Mouse (Mus musculus) testis, adult 2 months (tissue): ENCODE measurements around the gene Chtf18. TPM values are rescaled to one million over a fixed set of nuclear protein-coding genes. Genes with fewer than 3 reads are reported as not detected.
A peak's percentile ranks its signal among the peaks of the same experiment; 100 is the strongest.
"Not testable (repeated sequence)": the region's sequence is repeated elsewhere in the genome, so short reads cannot be mapped to it uniquely, and the experiment has no call there.

Experiments used
- H3K27ac ChIP-seq: fragments of 200-500 bp; 2 replicates; pipeline ENCODE4 v1.5.1; 2012; ENCODE audit warnings: low read depth, low read length; ENCODE audit not compliant: control insufficient read depth, insufficient read depth
- H3K27me3 ChIP-seq: fragments of 200-500 bp; 2 replicates; pipeline ENCODE4 v1.6.1; 2012; ENCODE audit warnings: mild to moderate bottlenecking, low read length, moderate library complexity; ENCODE audit not compliant: control insufficient read depth, insufficient read depth
- H3K36me3 ChIP-seq: fragments of 200-500 bp; 2 replicates; pipeline ENCODE4 v1.6.1; 2012; ENCODE audit warnings: mild to moderate bottlenecking, low read length; ENCODE audit not compliant: control insufficient read depth, insufficient read depth
- H3K4me1 ChIP-seq: fragments of 200-500 bp; 2 replicates; pipeline ENCODE4 v1.6.1; 2012; ENCODE audit warnings: low read length; ENCODE audit not compliant: control insufficient read depth, insufficient read depth
- H3K4me3 ChIP-seq: fragments of 200-500 bp; 2 replicates; pipeline ENCODE4 v1.5.1; 2012; ENCODE audit warnings: low read depth, mild to moderate bottlenecking, low read length, moderate library complexity, mixed read lengths; ENCODE audit not compliant: control insufficient read depth
- CTCF ChIP-seq: fragments of 200-500 bp; IDR thresholded peaks from 2 replicates; pipeline ENCODE4 v1.5.1; 2012; ENCODE audit warnings: low read depth, mild to moderate bottlenecking, inconsistent platforms, low read length, moderate library complexity; ENCODE audit not compliant: control insufficient read depth, insufficient read depth, insufficient replicate concordance
- POLR2A ChIP-seq: fragments of 200-500 bp; IDR thresholded peaks from 2 replicates; pipeline ENCODE4 v1.6.1; 2012; ENCODE audit warnings: low read depth, mild to moderate bottlenecking, inconsistent platforms, low read length, moderate library complexity; ENCODE audit not compliant: control insufficient read depth
- polyA plus RNA-seq: library from polyadenylated mRNA; depleted of rRNA; stranded (reverse); fragments of >200 nt; gene quantifications from 2 replicates; pipeline ENCODE4 v1.2.3, GENCODE M21; 2012

The Chtf18 gene
- polyA plus RNA-seq, 1 experiment, result 18.9 TPM

DNA sequence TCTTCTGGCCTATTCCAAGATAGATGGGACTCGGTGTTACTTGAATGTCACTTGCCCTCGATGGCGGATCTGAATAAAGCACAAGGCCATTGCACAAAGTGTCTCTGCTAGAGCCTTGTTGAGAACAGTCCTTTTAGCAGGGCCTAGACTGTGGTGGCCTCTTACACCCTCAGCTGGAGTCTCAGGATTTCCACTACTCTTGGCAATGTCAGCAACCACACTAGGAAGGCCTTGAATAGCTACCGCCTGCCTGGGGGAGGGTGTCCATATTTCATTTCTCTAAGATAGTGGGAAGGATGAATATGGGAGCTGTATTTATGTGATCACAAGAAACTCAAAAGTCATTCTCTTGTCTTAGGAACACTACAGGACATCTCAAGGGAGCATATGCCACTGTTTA lies 21.0 kb upstream of the Chtf18 start:
- H3K27ac ChIP-seq, result no peak overlapping the region
- H3K4me3 ChIP-seq, result no peak overlapping the region
- no peaks in the 10 kb centered on the region for H3K36me3 ChIP-seq
- peaks cover 5% of the 10 kb centered on the region for H3K4me1 ChIP-seq
- H3K27me3 ChIP-seq, result no peaks in the 10 kb centered on the region
- TF ChIP-seq CTCF, result no peak
- no peak for TF ChIP-seq POLR2A

- H3K27ac ChIP-seq, result no peak overlapping the region
- H3K27me3 ChIP-seq, result no peaks in the 10 kb centered on the region
- no peak overlapping the region for H3K4me3 ChIP-seq
- TF ChIP-seq POLR2A (no peak), CTCF (no peak)
- peaks cover 5% of the 10 kb centered on the region for H3K4me1 ChIP-seq
- no peaks in the 10 kb centered on the region for H3K36me3 ChIP-seq
Observed at GRCm38 (mm10) chr17:25744311-25744710, 17.1 kb upstream of the Chtf18 start.

DNA sequence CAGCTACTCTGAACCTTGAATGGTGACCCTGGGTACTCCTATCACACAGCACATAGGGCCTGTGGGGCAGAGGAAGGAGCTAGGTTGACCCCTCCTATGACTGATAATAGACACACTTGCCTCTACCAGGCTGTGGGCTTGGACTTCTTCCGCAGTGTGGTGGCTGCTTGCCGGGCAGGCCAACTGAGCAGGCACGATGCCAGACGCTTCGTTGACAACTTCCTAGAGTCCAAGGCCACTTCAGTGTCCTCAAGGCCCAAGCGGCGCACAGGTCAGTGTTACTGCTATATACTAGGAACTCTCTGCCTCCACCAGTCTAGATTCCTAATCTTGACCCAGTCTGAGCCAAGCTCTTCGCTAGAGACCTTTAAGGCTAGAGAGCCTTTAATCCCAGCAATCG lies 16.6 kb upstream of the Chtf18 start:
- TF ChIP-seq CTCF, result no peak
- no peak for TF ChIP-seq POLR2A
- peaks cover 5% of the 10 kb centered on the region for H3K4me1 ChIP-seq
- no peaks in the 10 kb centered on the region for H3K27me3 ChIP-seq
- no peaks in the 10 kb centered on the region for H3K36me3 ChIP-seq
- no peak overlapping the region for H3K4me3 ChIP-seq
- H3K27ac ChIP-seq, result no peak overlapping the region

DNA sequence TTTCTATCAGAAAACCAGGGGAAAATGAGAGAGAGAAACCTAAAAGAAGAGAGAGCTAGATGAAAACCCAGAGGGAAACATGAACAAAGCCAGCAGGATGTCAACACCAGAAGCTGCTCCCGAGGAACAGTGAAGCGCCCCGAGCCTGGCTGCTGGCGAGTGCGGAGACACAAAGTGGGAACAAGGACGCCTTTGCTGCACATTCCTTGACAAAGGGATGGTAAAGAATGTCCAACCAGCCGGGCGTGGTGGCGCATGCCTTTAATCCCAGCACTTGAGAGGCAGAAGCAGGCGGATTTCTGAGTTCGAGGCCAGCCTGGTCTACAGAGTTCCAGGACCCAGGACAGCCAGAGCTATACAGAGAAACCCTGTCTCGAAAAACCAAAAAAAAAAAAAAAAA lies 14.3 kb upstream of the Chtf18 start:
- not testable (repeated sequence) for H3K27me3 ChIP-seq, H3K4me3 ChIP-seq, H3K27ac ChIP-seq, H3K36me3 ChIP-seq, H3K4me1 ChIP-seq

DNA sequence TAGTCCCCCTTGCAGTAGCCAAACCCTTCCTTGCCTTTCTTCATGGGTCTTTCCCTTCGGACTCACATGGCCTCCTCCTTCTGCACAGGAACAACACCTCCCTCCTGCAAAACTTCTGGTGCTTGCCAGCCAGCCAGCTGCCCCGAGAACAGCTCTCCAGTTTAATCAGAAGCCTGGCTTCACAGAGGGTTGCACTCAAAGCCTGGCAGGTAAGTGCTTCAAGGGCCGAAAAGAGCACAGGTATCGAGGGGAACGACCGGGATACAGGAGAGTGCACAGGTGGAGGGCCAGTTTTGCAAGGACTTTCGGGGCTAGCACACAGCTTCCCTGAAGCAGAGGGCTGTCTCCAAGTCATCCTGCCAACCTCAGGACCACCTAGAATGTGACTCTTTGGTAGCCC lies 11.6 kb upstream of the Chtf18 start:
- Histone ChIP-seq H3K4me3 (no peak overlapping the region), H3K36me3 (no peaks in the 10 kb centered on the region), H3K27me3 (no peaks in the 10 kb centered on the region), H3K4me1 (no peaks in the 10 kb centered on the region), H3K27ac (no peak overlapping the region)
- TF ChIP-seq POLR2A (no peak), CTCF (no peak)

GRCm38 (mm10) chr17:25735745-25736144 lies 8.5 kb upstream of the Chtf18 start, which contains the start of gene Mslnl:
Gene Mslnl, plus strand, starts transcription at chr17:25736042.
- H3K27me3 ChIP-seq, result no peaks in the 10 kb centered on the region
- no peaks in the 10 kb centered on the region for H3K4me1 ChIP-seq
- TF ChIP-seq POLR2A (no peak), CTCF (no peak)
- H3K36me3 ChIP-seq, result no peaks in the 10 kb centered on the region
- no peak within 1 kb of the TSS for H3K4me3 ChIP-seq
- no peak within 1 kb of the TSS for H3K27ac ChIP-seq

DNA sequence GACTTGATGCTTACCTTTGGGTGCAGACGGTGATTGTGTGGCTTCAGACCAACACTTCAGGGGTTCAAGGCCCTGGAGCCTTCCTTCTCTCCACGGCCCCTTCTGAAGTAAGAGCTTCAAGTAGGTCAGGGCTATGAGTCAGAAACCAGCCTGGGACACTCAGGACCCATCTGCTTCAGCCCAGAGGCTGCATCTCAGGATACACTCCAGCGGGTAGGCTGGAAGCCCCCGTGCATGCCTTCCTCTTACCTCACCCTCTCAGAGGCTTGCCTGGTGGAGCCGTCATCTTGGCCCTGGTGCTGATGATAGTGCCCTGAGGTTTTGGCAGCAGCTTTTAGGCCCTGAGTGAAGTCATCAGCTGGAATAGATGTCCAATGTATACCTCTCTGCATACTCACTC lies 8.0 kb upstream of the Chtf18 start:
- H3K27me3 ChIP-seq, result no peaks in the 10 kb centered on the region
- no peak overlapping the region for H3K27ac ChIP-seq
- H3K4me3 ChIP-seq, result no peak overlapping the region
- H3K36me3 ChIP-seq, result no peaks in the 10 kb centered on the region
- no peak for TF ChIP-seq CTCF
- no peak for TF ChIP-seq POLR2A
- H3K4me1 ChIP-seq, result no peaks in the 10 kb centered on the region

GRCm38 (mm10) chr17:25732082-25732481 lies 4.9 kb upstream of the Chtf18 start:
- Histone ChIP-seq H3K36me3 (no peaks in the 10 kb centered on the region), H3K27ac (no peak overlapping the region), H3K4me1 (peaks cover 11% of the 10 kb centered on the region), H3K27me3 (no peaks in the 10 kb centered on the region), H3K4me3 (no peak overlapping the region)
- TF ChIP-seq POLR2A (no peak), CTCF (peak; percentile 95; the same call in 1 of the 2 replicates)
